Mouse (Mus musculus) stomach, embryonic 14.5 days (tissue): ENCODE data around the gene Fam126a. TPM values are rescaled to one million over a fixed set of nuclear protein-coding genes. Genes with fewer than 3 reads are reported as not detected.
A peak's percentile ranks its signal among the peaks of the same experiment; 100 is the strongest.

ENCODE experiments used
- ATAC-seq: fragments of 200-750 bp; cut with Nextera tagmentation; 2 replicates; pipeline ENCODE4 v1.8.0; 2017; ENCODE audit warnings: low read depth, moderate TSS enrichment; ENCODE audit not compliant: insufficient number of reproducible peaks, insufficient read depth, low FRiP score
- H3K27ac ChIP-seq: fragments of 300-500 bp; sonication (generic); 2 replicates; pipeline ENCODE4 v1.5.1; 2014; ENCODE audit warnings: mild to moderate bottlenecking, low read length, moderate library complexity, mixed read lengths
- H3K27me3 ChIP-seq: fragments of 300-500 bp; sonication (generic); 2 replicates; pipeline ENCODE4 v1.6.1; 2014; ENCODE audit warnings: low read length, control low read depth, mixed read lengths; ENCODE audit not compliant: control insufficient read depth, insufficient read depth
- H3K36me3 ChIP-seq: fragments of 300-500 bp; sonication (generic); 2 replicates; pipeline ENCODE4 v1.6.1; 2014; ENCODE audit warnings: mild to moderate bottlenecking, control low read depth, low read length, moderate library complexity, mixed read lengths; ENCODE audit not compliant: control insufficient read depth, insufficient read depth
- H3K4me1 ChIP-seq: fragments of 300-500 bp; sonication (generic); 2 replicates; pipeline ENCODE4 v1.6.1; 2014; ENCODE audit warnings: low read length, control low read depth, mixed read lengths; ENCODE audit not compliant: control insufficient read depth, insufficient read depth
- H3K4me2 ChIP-seq: fragments of 300-500 bp; sonication (generic); replicated peaks from 2 replicates; pipeline ENCODE4 v1.6.1; 2014; ENCODE audit warnings: low read depth, low read length, control low read depth
- H3K4me3 ChIP-seq: fragments of 300-500 bp; sonication (generic); 2 replicates; pipeline ENCODE4 v1.5.1; 2014; ENCODE audit warnings: low read depth, low read length, control low read depth
- H3K9ac ChIP-seq: fragments of 300-500 bp; sonication (generic); replicated peaks from 2 replicates; pipeline ENCODE4 v1.6.1; 2014; ENCODE audit warnings: low read depth, mild to moderate bottlenecking, control low read depth, low read length, moderate library complexity, mixed read lengths
- H3K9me3 ChIP-seq: fragments of 300-500 bp; sonication (generic); 2 replicates; pipeline ENCODE4 v1.6.1; 2016; ENCODE audit warnings: low read depth, low read length, control low read depth; ENCODE audit not compliant: control insufficient read depth
- WGBS: fragments of 180-500 bp; shearing (Covaris S2); extraction: QIAGEN DNeasy Blood & Tissue Kit; methylation state at CpG from one replicate; pipeline ENCODE4 v1.1.7; 2014; 5-methylcytosine and 5-hydroxymethylcytosine counted together
- polyA plus RNA-seq: library from polyadenylated mRNA; unstranded; fragments of >200 nt; fragmentation: Nextera tagmentation; extraction: Ambion mirVana; gene quantifications from 2 replicates; pipeline ENCODE4 v1.2.1, GENCODE M21; 2014

The Fam126a gene
- polyA plus RNA-seq, 1 experiment from 2014 or later: 21.3 TPM

DNA sequence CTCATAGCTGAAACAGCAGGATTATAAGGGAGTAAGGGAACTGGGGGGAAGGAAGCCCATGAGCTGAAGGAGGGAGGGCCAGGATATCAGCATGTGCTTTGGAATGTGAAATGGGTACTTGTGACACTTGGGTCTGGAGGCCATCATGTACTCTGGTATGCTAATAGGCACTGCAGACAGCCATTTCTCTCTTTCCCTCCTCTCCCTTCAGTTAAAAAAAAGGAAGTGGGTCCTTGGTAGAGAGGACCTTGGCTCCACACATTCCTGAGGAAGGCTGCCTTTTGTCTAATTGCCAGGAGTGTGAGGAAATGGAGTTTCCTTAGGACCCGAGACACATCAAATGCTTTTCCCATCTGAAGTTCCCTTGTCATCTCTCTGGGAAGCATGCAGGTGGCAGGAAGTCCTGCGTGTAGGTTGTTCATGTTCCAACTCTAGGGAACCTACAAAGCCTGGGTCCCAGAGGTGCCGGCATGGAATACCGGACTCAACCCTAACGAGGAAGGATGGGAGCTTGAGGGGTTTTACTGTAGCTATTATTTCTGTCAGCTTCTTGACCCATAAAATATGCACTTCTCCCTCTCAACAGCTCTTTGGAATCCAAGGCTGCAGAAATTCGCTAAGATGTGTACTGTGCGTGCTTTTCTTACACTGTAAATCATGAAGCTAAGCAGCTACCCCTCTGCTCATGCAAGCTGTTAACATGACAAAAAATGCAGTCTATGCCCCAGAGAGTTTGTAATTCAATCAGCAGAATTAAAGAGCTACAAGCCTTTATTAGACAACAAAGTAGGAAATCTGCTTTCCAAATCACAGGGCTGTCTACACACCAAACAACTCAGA lies 110.4 kb downstream of the Fam126a start:
- no peaks in the 10 kb centered on the region for H3K9me3 ChIP-seq
- H3K4me1 ChIP-seq: 0 out of 2 replicates have a peak, but pooled peaks cover 5% of the 10 kb centered on the region
- H3K36me3 ChIP-seq: no peaks in the 10 kb centered on the region
- no peak overlapping the region for H3K4me3 ChIP-seq
- ATAC-seq: no peak
- H3K27me3 ChIP-seq: no peaks in the 10 kb centered on the region
- no peak overlapping the region for H3K4me2 ChIP-seq
- peak overlapping the region; percentile 28; the same call in 1 of the 2 replicates for H3K27ac ChIP-seq
- 45% methylated on average over 7 of the region's 7 CpGs for WGBS
- H3K9ac ChIP-seq: no peak overlapping the region

DNA sequence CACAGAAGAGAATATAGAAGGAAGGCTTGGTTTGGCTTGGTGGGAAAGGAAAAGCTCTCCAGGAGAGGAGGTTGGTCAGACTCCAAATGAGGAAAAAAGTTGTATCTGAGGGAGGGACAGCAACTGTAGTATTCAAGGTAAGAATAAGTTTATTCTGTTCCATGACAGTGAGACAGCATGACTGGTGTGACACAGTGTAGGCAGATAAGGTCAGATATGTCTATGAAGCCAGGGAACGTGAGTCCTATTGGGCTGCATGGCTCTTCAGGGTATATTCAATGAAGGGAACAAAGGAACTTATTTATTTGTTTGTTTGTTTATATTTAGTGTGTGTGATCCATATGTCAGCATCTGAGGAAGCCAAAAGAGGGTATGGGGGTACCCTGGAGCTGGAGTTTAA lies 113.2 kb downstream of the Fam126a start:
- Histone ChIP-seq H3K27me3 (no peaks in the 10 kb centered on the region), H3K27ac (no peak overlapping the region), H3K4me3 (no peak overlapping the region), H3K9me3 (no peaks in the 10 kb centered on the region), H3K4me1 (0 out of 2 replicates have a peak, but pooled peaks cover 5% of the 10 kb centered on the region), H3K4me2 (no peak overlapping the region), H3K9ac (no peak overlapping the region), H3K36me3 (no peaks in the 10 kb centered on the region)
- no peak for ATAC-seq
- 82% methylated on average over 1 of the region's 1 CpGs for WGBS

DNA sequence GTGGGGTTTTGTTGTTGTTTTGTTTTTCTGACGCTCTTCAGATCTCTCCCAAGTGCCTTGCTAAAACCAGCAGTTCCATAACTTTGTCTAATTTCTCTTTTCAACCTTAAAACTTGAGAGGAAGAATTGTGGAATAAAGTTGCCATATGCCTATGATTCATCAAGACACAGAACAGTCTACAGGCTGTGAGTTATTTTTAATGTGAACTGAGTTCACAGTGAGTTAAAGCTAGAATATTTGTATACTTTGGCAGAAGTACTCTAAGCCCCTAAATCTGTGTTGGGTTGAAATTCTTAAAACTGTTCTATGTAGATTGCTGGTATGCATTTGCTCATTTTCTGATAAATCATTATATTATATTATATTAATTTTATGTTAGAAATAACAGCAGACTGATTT lies 118.9 kb downstream of the Fam126a start:
- WGBS: 87% methylated on average over 1 of the region's 1 CpGs
- Histone ChIP-seq H3K9ac (no peak overlapping the region), H3K4me1 (0 out of 2 replicates have a peak, but pooled peaks cover 5% of the 10 kb centered on the region), H3K36me3 (no peaks in the 10 kb centered on the region), H3K4me3 (no peak overlapping the region), H3K4me2 (no peak overlapping the region), H3K27me3 (no peaks in the 10 kb centered on the region), H3K27ac (no peak overlapping the region), H3K9me3 (peaks cover 3% of the 10 kb centered on the region; the same call in 1 of the 2 replicates)
- no peak for ATAC-seq

- no peak overlapping the region for H3K4me3 ChIP-seq
- H3K27me3 ChIP-seq: no peaks in the 10 kb centered on the region
- WGBS: 75% methylated on average over 3 of the region's 3 CpGs
- no peaks in the 10 kb centered on the region for H3K4me1 ChIP-seq
- no peak for ATAC-seq
- H3K27ac ChIP-seq: no peak overlapping the region
- peaks cover 3% of the 10 kb centered on the region; the same call in 1 of the 2 replicates for H3K9me3 ChIP-seq
- H3K9ac ChIP-seq: no peak overlapping the region
- H3K4me2 ChIP-seq: no peak overlapping the region
- no peaks in the 10 kb centered on the region for H3K36me3 ChIP-seq
These were observed 121.2 kb downstream of the Fam126a start for GRCm38 (mm10) chr5:23909256-23909655.

DNA sequence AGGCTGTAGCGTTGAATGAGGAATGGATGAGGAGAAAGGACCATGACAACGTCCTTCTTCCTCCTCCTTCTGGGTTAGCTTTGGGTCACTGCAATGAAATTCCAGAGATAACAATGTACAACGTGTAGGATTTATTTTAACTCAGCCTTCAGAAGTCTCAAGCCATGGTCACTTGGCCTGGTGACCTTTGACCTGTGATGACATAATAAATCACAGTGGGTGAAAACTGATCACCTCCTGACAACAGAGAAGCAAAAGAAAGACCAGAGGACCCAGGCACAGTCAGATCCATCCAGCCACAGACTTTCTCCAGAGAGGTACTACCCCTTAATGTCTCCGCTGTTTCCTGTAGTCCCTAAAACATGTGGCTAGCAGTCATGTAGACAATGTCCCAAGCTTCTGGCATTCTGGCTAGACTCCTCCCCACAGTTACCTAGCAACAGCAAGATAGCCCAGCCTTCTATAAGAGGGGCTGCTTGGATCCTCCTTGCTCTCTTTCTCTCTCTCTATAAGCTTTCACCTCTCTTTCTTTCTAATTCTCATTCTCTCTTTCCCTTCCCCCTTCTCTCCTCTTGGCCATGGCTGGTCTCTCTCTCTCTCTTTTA lies 121.9 kb downstream of the Fam126a start:
- Histone ChIP-seq H3K4me1 (no peaks in the 10 kb centered on the region), H3K27ac (no peak overlapping the region), H3K4me2 (no peak overlapping the region), H3K27me3 (no peaks in the 10 kb centered on the region), H3K9ac (no peak overlapping the region), H3K36me3 (no peaks in the 10 kb centered on the region), H3K4me3 (no peak overlapping the region), H3K9me3 (peaks cover 3% of the 10 kb centered on the region; the same call in 1 of the 2 replicates)
- ATAC-seq: no peak
- 37% methylated on average over 4 of the region's 4 CpGs for WGBS

GRCm38 (mm10) chr5:23902221-23902620 lies 128.3 kb downstream of the Fam126a start:
- Histone ChIP-seq H3K36me3 (no peaks in the 10 kb centered on the region), H3K4me2 (no peak overlapping the region), H3K27me3 (no peaks in the 10 kb centered on the region), H3K4me3 (no peak overlapping the region), H3K4me1 (no peaks in the 10 kb centered on the region), H3K9ac (no peak overlapping the region), H3K9me3 (no peaks in the 10 kb centered on the region), H3K27ac (no peak overlapping the region)
- no peak for ATAC-seq
- WGBS: 88% methylated on average over 2 of the region's 2 CpGs

DNA sequence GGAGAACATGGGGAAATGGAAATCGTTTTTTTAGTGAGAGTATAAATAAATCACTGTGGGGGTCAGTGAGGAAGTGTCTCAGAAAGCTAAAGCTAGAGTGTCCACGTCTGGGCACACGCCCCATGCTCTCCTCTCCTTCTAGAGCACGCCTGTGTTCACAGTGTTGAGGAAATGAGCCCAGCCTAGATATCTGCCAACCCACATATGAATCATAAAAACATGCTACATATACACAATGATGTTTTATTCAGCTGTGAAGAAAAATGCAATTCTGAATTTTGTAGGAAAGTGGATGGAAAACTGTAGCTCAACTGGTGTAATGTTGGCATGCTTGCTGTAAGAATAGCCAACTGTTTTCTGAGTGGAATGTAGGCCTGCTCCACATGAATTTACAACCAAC lies 130.3 kb downstream of the Fam126a start:
- Histone ChIP-seq H3K4me2 (no peak overlapping the region), H3K36me3 (no peaks in the 10 kb centered on the region), H3K9me3 (no peaks in the 10 kb centered on the region), H3K4me1 (no peaks in the 10 kb centered on the region), H3K9ac (no peak overlapping the region), H3K4me3 (no peak overlapping the region), H3K27me3 (no peaks in the 10 kb centered on the region), H3K27ac (no peak overlapping the region)
- 66% methylated on average over 4 of the region's 4 CpGs for WGBS
- no peak for ATAC-seq

DNA sequence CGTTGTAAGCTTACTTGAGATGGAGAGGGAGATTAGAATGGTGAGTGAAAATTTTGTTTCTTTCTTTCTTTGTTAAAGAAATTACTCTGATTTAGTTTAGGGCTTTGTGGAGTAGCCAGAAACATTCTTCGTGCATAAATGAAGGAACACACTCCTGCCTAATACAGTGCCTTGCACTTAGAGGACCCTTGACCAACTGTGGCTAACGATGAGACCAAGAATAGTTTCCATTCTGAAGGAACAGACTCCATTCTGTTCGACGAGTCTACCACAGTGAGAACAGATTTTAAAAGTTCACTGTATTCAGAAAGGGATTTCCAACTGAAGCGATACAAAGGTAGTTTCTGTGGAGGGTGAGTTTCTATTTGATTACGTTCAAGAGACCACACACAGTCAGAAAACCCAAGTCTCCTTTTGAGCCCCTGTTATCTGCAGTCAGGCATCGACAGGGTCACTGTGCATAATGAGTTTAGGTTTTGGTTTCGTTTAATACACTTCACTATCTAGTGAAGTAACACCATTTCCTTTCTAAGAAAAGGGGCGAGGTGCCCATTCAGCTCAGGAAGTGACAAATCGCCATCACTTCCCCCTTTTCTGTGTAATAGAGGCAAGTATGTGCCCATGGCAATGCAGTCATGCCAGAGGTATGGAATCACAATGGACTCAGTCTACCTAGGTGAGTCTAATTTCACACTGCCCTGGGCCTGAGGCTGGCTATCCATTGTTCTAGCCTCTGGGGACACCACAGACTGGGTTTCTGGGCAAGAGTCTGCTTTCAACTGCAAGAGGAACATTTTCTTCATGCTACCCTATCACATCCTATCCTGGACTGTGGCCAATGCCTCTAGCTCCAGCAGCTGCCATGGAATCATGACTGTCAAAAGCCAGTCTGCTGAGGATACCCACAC lies 136.4 kb downstream of the Fam126a start:
- H3K27me3 ChIP-seq: no peaks in the 10 kb centered on the region
- no peak overlapping the region for H3K4me3 ChIP-seq
- H3K9me3 ChIP-seq: no peaks in the 10 kb centered on the region
- no peak for ATAC-seq
- WGBS: 58% methylated on average over 11 of the region's 11 CpGs
- H3K27ac ChIP-seq: no peak overlapping the region
- H3K4me1 ChIP-seq: no peaks in the 10 kb centered on the region
- H3K4me2 ChIP-seq: no peak overlapping the region
- H3K36me3 ChIP-seq: no peaks in the 10 kb centered on the region
- no peak overlapping the region for H3K9ac ChIP-seq
